Mouse (Mus musculus) forebrain, embryonic 10.5 days (tissue): ENCODE data around the gene Ccna1. TPM values are rescaled to one million over a fixed set of nuclear protein-coding genes. Genes with fewer than 3 reads are reported as not detected.
A peak's percentile ranks its signal among the peaks of the same experiment; 100 is the strongest.

Experiments used
- DNase-seq: peaks from one replicate; pipeline ENCODE4 v3.0.0-alpha.2; 2017; ENCODE audit warnings: low spot score; ENCODE audit errors: extremely low spot score
- H3K27ac ChIP-seq: fragments of 300-500 bp; sonication (generic); 2 replicates; pipeline ENCODE4 v1.5.1; 2016; ENCODE audit warnings: mild to moderate bottlenecking
- H3K27me3 ChIP-seq: fragments of 300-500 bp; sonication (generic); 2 replicates; pipeline ENCODE4 v1.6.1; 2016; ENCODE audit warnings: mild to moderate bottlenecking; ENCODE audit not compliant: poor library complexity, severe bottlenecking
- H3K36me3 ChIP-seq: fragments of 300-500 bp; sonication (generic); replicated peaks from 2 replicates; pipeline ENCODE4 v1.6.1; 2016; ENCODE audit warnings: mild to moderate bottlenecking, moderate library complexity
- H3K4me1 ChIP-seq: fragments of 300-500 bp; sonication (generic); 2 replicates; pipeline ENCODE4 v1.6.1; 2016
- H3K4me3 ChIP-seq: fragments of 300-500 bp; sonication (generic); 2 replicates; pipeline ENCODE4 v1.5.1; 2016; ENCODE audit warnings: mild to moderate bottlenecking, moderate library complexity
- H3K9me3 ChIP-seq: fragments of 300-500 bp; sonication (generic); 2 replicates; pipeline ENCODE4 v1.6.1; 2016; ENCODE audit warnings: mild to moderate bottlenecking, moderate library complexity
- WGBS: fragments of 180-500 bp; shearing (Covaris S2); methylation state at CpG from one replicate; pipeline ENCODE4 v1.1.7; 2016; 5-methylcytosine and 5-hydroxymethylcytosine counted together
- polyA plus RNA-seq: library from polyadenylated mRNA; unstranded; fragments of >200 nt; fragmentation: Nextera tagmentation; extraction: Ambion mirVana; gene quantifications from 2 replicates; pipeline ENCODE4 v1.2.1, GENCODE M21; 2016

Gene Ccna1
- polyA plus RNA-seq, 1 experiment from 2014 or later: 3.1 TPM

GRCm38 (mm10) chr3:55085716-55086115 lies 30.4 kb upstream of the Ccna1 start:
- no peaks in the 10 kb centered on the region for H3K9me3 ChIP-seq
- DNase-seq: no peak
- 61% methylated on average over 3 of the region's 3 CpGs for WGBS
- no peak overlapping the region for H3K27ac ChIP-seq
- H3K27me3 ChIP-seq: no peaks in the 10 kb centered on the region
- no peak overlapping the region for H3K4me3 ChIP-seq
- H3K36me3 ChIP-seq: no peaks in the 10 kb centered on the region
- H3K4me1 ChIP-seq: no peaks in the 10 kb centered on the region

GRCm38 (mm10) chr3:55084781-55085180 lies 29.5 kb upstream of the Ccna1 start:
- DNase-seq: no peak
- Histone ChIP-seq H3K27ac (no peak overlapping the region), H3K4me1 (no peaks in the 10 kb centered on the region), H3K36me3 (no peaks in the 10 kb centered on the region), H3K9me3 (no peaks in the 10 kb centered on the region), H3K27me3 (no peaks in the 10 kb centered on the region), H3K4me3 (no peak overlapping the region)
- WGBS: 70% methylated on average over 6 of the region's 6 CpGs

- WGBS: 17% methylated on average over 6 of the region's 6 CpGs
- H3K9me3 ChIP-seq: no peaks in the 10 kb centered on the region
- peak; percentile 71 for DNase-seq
Observed at GRCm38 (mm10) chr3:55080055-55080454, 24.8 kb upstream of the Ccna1 start.

GRCm38 (mm10) chr3:55079619-55080018 lies 24.3 kb upstream of the Ccna1 start:
- no peak overlapping the region for H3K27ac ChIP-seq
- peaks cover 21% of the 10 kb centered on the region for H3K4me1 ChIP-seq
- no peaks in the 10 kb centered on the region for H3K9me3 ChIP-seq
- no peaks in the 10 kb centered on the region for H3K27me3 ChIP-seq
- no peak for DNase-seq
- 87% methylated on average over 8 of the region's 8 CpGs for WGBS
- no peaks in the 10 kb centered on the region for H3K36me3 ChIP-seq
- no peak overlapping the region for H3K4me3 ChIP-seq

More at GRCm38 (mm10) chr3:55080055-55080454, 24.8 kb upstream of the Ccna1 start:
- no peak overlapping the region for H3K4me3 ChIP-seq
- no peaks in the 10 kb centered on the region for H3K36me3 ChIP-seq
- peaks cover 16% of the 10 kb centered on the region for H3K4me1 ChIP-seq
- H3K27ac ChIP-seq: no peak overlapping the region
- no peaks in the 10 kb centered on the region for H3K27me3 ChIP-seq

GRCm38 (mm10) chr3:55078233-55078632 lies 22.9 kb upstream of the Ccna1 start:
- WGBS: 57% methylated on average over 6 of the region's 6 CpGs
- Histone ChIP-seq H3K4me3 (no peak overlapping the region), H3K36me3 (no peaks in the 10 kb centered on the region), H3K9me3 (no peaks in the 10 kb centered on the region), H3K27me3 (no peaks in the 10 kb centered on the region), H3K27ac (no peak overlapping the region), H3K4me1 (peaks cover 24% of the 10 kb centered on the region)
- DNase-seq: no peak

- no peak for DNase-seq
- peaks cover 24% of the 10 kb centered on the region for H3K4me1 ChIP-seq
- H3K9me3 ChIP-seq: no peaks in the 10 kb centered on the region
- no peak overlapping the region for H3K27ac ChIP-seq
- 31% methylated on average over 3 of the region's 3 CpGs for WGBS
- H3K36me3 ChIP-seq: no peaks in the 10 kb centered on the region
- no peak overlapping the region for H3K4me3 ChIP-seq
- H3K27me3 ChIP-seq: no peaks in the 10 kb centered on the region
Observed at GRCm38 (mm10) chr3:55075294-55075648, 20.0 kb upstream of the Ccna1 start.

- Histone ChIP-seq H3K4me3 (no peak overlapping the region), H3K4me1 (peaks cover 24% of the 10 kb centered on the region), H3K27me3 (no peaks in the 10 kb centered on the region), H3K9me3 (no peaks in the 10 kb centered on the region), H3K36me3 (no peaks in the 10 kb centered on the region), H3K27ac (peak overlapping the region; percentile 51; the same call in 1 of the 2 replicates)
- WGBS: 75% methylated on average over 6 of the region's 6 CpGs
- no peak for DNase-seq
Observed at GRCm38 (mm10) chr3:55074576-55075293, 19.4 kb upstream of the Ccna1 start.

- 36% methylated on average over 7 of the region's 7 CpGs for WGBS
- Histone ChIP-seq H3K4me1 (0 out of 2 replicates have a peak, but pooled peaks cover 12% of the 10 kb centered on the region), H3K4me3 (no peak overlapping the region), H3K9me3 (no peaks in the 10 kb centered on the region), H3K27me3 (peaks cover 7% of the 10 kb centered on the region; the same call in 1 of the 2 replicates), H3K36me3 (no peaks in the 10 kb centered on the region), H3K27ac (no peak overlapping the region)
- DNase-seq: no peak
Observed at GRCm38 (mm10) chr3:55067791-55068434, 12.6 kb upstream of the Ccna1 start.

GRCm38 (mm10) chr3:55066666-55067023 lies 11.3 kb upstream of the Ccna1 start:
- no peak for DNase-seq
- 0 out of 2 replicates have a peak, but pooled peaks cover 12% of the 10 kb centered on the region for H3K4me1 ChIP-seq
- no peak overlapping the region for H3K27ac ChIP-seq
- no peaks in the 10 kb centered on the region for H3K9me3 ChIP-seq
- no peak overlapping the region for H3K4me3 ChIP-seq
- peaks cover 7% of the 10 kb centered on the region; the same call in 1 of the 2 replicates for H3K27me3 ChIP-seq
- no peaks in the 10 kb centered on the region for H3K36me3 ChIP-seq
- 84% methylated on average over 12 of the region's 12 CpGs for WGBS

GRCm38 (mm10) chr3:55065738-55066665 lies 10.7 kb upstream of the Ccna1 start:
- Histone ChIP-seq H3K27me3 (peaks cover 7% of the 10 kb centered on the region; the same call in 1 of the 2 replicates), H3K9me3 (no peaks in the 10 kb centered on the region), H3K4me1 (0 out of 2 replicates have a peak, but pooled peaks cover 12% of the 10 kb centered on the region), H3K36me3 (no peaks in the 10 kb centered on the region), H3K4me3 (no peak overlapping the region), H3K27ac (peak overlapping the region; percentile 44; the same call in 1 of the 2 replicates)
- 75% methylated on average over 14 of the region's 14 CpGs for WGBS
- DNase-seq: no peak

- H3K27ac ChIP-seq: no peak overlapping the region
- H3K36me3 ChIP-seq: no peaks in the 10 kb centered on the region
- 0 out of 2 replicates have a peak, but pooled peaks cover 12% of the 10 kb centered on the region for H3K4me1 ChIP-seq
- H3K27me3 ChIP-seq: peaks cover 8% of the 10 kb centered on the region; the same call in 1 of the 2 replicates
- no peaks in the 10 kb centered on the region for H3K9me3 ChIP-seq
- H3K4me3 ChIP-seq: no peak overlapping the region
- WGBS: 5% methylated on average over 2 of the region's 2 CpGs
- peak; percentile 73 for DNase-seq
Observed at GRCm38 (mm10) chr3:55064396-55064795, 9.1 kb upstream of the Ccna1 start.

GRCm38 (mm10) chr3:55062653-55063052 lies 7.4 kb upstream of the Ccna1 start:
- DNase-seq: no peak
- H3K27ac ChIP-seq: no peak overlapping the region
- H3K4me3 ChIP-seq: no peak overlapping the region
- 78% methylated on average over 9 of the region's 9 CpGs for WGBS
- no peaks in the 10 kb centered on the region for H3K9me3 ChIP-seq
- no peaks in the 10 kb centered on the region for H3K36me3 ChIP-seq
- H3K4me1 ChIP-seq: 0 out of 2 replicates have a peak, but pooled peaks cover 8% of the 10 kb centered on the region
- peaks cover 19% of the 10 kb centered on the region for H3K27me3 ChIP-seq
